Mouse (Mus musculus): ENCODE data around the gene Slc16a7. TPM values are rescaled to one million over a fixed set of nuclear protein-coding genes. Genes with fewer than 3 reads are reported as not detected.
A peak's percentile ranks its signal among the peaks of the same experiment; 100 is the strongest.

Gene Slc16a7
- polyA plus RNA-seq (2015; fragmentation: Nextera tagmentation; extraction: Ambion mirVana) = 7.7 and 10.1 TPM in 2 replicates

- Histone ChIP-seq H3K4me2 (peak within 1 kb of the TSS; percentile 93), H3K27me3 (replicated peaks) (no peaks in the 10 kb centered on the region), H3K36me3 (no peaks in the 10 kb centered on the region), H3K27ac (peak within 1 kb of the TSS; percentile 66), H3K9me3 (no peaks in the 10 kb centered on the region), H3K9ac (peak within 1 kb of the TSS; percentile 54), H3K4me1 (peaks cover 6% of the 10 kb centered on the region; the same call in 1 of the 2 replicates), H3K4me3 (replicated peaks) (peak within 1 kb of the TSS; percentile 80)
- whole genome bisulfite sequencing = under 1% methylated on average over 64 of the region's 67 CpGs
- peak; percentile 92 for ATAC-seq (ENCODE audit: insufficient read depth, low FRiP score, low read depth)
Observed at GRCm38 (mm10) chr10:125388876-125389786, at the start of gene Slc16a7. TSS of gene Slc16a7 (minus strand) at chr10:125389465.

- H3K36me3 ChIP-seq = no peaks in the 10 kb centered on the region
- no peak for ATAC-seq (ENCODE audit: insufficient read depth, low FRiP score, low read depth)
- no peaks in the 10 kb centered on the region for H3K27me3 ChIP-seq (replicated peaks)
- H3K27ac ChIP-seq = no peak overlapping the region
- H3K4me1 ChIP-seq = no peaks in the 10 kb centered on the region
- H3K9me3 ChIP-seq = no peaks in the 10 kb centered on the region
- H3K9ac ChIP-seq = no peak overlapping the region
- H3K4me3 ChIP-seq (replicated peaks) = no peak overlapping the region
- H3K4me2 ChIP-seq = no peak overlapping the region
- WGBS = 78% methylated on average over 6 of the region's 6 CpGs
Observed at GRCm38 (mm10) chr10:125418795-125419194, 29.5 kb upstream of the Slc16a7 start.

GRCm38 (mm10) chr10:125399796-125400195 lies 10.5 kb upstream of the Slc16a7 start:
- H3K27ac ChIP-seq = no peak overlapping the region
- H3K27me3 ChIP-seq (replicated peaks) = no peaks in the 10 kb centered on the region
- no peak for ATAC-seq (ENCODE audit: insufficient read depth, low FRiP score, low read depth)
- no peaks in the 10 kb centered on the region for H3K4me1 ChIP-seq
- H3K9me3 ChIP-seq = no peaks in the 10 kb centered on the region
- no peaks in the 10 kb centered on the region for H3K36me3 ChIP-seq
- H3K4me2 ChIP-seq = no peak overlapping the region
- no peak overlapping the region for H3K4me3 ChIP-seq (replicated peaks)
- WGBS = 86% methylated on average over 4 of the region's 4 CpGs
- H3K9ac ChIP-seq = no peak overlapping the region

DNA sequence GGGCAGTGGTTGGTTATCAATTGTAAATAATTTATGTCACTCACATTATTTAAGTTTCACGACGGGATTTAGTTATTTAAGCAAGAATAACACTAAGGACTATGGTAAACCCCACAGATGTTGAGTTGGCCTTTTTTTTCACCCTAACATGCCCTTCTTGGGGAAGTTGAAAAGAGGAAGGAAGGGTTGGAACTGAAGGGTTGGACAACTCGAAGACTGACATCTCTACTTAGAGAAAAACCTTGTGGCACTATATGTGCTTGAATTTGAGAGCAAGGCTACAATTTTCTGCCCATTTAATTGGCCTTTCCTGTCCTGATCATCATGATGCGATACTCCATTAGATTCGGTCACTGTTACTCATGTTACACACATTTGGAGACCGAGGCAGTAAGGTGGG lies 746 bp upstream of the Slc16a7 start:
- Histone ChIP-seq H3K9ac (no peak overlapping the region), H3K4me3 (replicated peaks) (no peak overlapping the region), H3K27ac (no peak overlapping the region), H3K36me3 (no peaks in the 10 kb centered on the region), H3K27me3 (replicated peaks) (no peaks in the 10 kb centered on the region), H3K9me3 (no peaks in the 10 kb centered on the region), H3K4me2 (peak overlapping the region; percentile 93), H3K4me1 (peaks cover 6% of the 10 kb centered on the region; the same call in 1 of the 2 replicates)
- WGBS = 68% methylated on average over 6 of the region's 6 CpGs
- ATAC-seq (ENCODE audit: insufficient read depth, low FRiP score, low read depth) = no peak

GRCm38 (mm10) chr10:125388481-125388875 lies 787 bp downstream of the Slc16a7 start:
- Histone ChIP-seq H3K4me1 (peaks cover 6% of the 10 kb centered on the region; the same call in 1 of the 2 replicates), H3K27ac (peak overlapping the region; percentile 66), H3K4me2 (peak overlapping the region; percentile 93), H3K36me3 (no peaks in the 10 kb centered on the region), H3K27me3 (replicated peaks) (no peaks in the 10 kb centered on the region), H3K4me3 (replicated peaks) (peak overlapping the region; percentile 80), H3K9ac (no peak overlapping the region), H3K9me3 (no peaks in the 10 kb centered on the region)
- ATAC-seq (ENCODE audit: insufficient read depth, low FRiP score, low read depth) = peak; percentile 32
- 23% methylated on average over 7 of the region's 7 CpGs for WGBS

DNA sequence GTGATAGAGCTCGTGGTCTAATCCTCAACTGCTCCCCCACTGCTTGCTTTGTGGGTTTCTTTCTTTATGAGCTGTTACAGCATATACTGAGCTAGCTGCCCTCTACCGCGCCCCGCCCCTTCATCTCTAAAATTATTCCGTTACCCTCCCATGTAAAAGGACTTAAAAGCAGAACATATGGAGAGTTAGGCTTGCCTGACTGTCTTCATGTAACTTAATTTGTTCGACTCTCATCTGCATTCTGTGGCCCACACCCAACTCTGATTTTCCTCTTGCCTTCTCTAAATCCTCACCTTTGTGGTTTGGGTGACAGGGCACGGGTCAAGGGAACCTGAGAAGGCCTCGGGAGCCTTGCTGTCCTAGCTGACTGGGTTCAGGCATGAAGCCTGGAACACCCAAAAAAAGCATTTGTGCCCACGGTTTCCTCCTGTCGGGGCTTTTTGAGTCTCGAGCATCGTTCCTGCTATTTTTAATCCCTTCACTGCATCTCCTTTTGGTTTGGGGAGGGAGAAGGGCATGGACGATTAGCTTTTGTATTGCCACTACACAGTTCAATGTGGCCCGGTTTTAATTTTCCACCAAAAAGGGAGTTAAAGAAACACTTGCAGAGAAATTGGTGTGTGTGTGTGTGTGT lies 1.4 kb downstream of the Slc16a7 start:
- Histone ChIP-seq H3K4me1 (peaks cover 6% of the 10 kb centered on the region; the same call in 1 of the 2 replicates), H3K9ac (no peak overlapping the region), H3K4me3 (replicated peaks) (no peak overlapping the region), H3K4me2 (peak overlapping the region; percentile 93; the same call in 1 of the 2 replicates), H3K27me3 (replicated peaks) (no peaks in the 10 kb centered on the region), H3K9me3 (no peaks in the 10 kb centered on the region), H3K27ac (no peak overlapping the region), H3K36me3 (no peaks in the 10 kb centered on the region)
- no peak for ATAC-seq (ENCODE audit: insufficient read depth, low FRiP score, low read depth)
- 50% methylated on average over 14 of the region's 14 CpGs for WGBS

GRCm38 (mm10) chr10:125375526-125375925 lies 13.7 kb downstream of the Slc16a7 start:
- Histone ChIP-seq H3K4me2 (no peak overlapping the region), H3K9me3 (no peaks in the 10 kb centered on the region), H3K9ac (no peak overlapping the region), H3K36me3 (no peaks in the 10 kb centered on the region), H3K4me3 (replicated peaks) (no peak overlapping the region), H3K27me3 (replicated peaks) (no peaks in the 10 kb centered on the region), H3K4me1 (no peaks in the 10 kb centered on the region), H3K27ac (no peak overlapping the region)
- 68% methylated on average over 5 of the region's 5 CpGs for WGBS
- no peak for ATAC-seq (ENCODE audit: insufficient read depth, low FRiP score, low read depth)

- 94% methylated on average over 13 of the region's 13 CpGs for WGBS
- ATAC-seq (ENCODE audit: insufficient read depth, low FRiP score, low read depth) = no peak
- no peaks in the 10 kb centered on the region for H3K36me3 ChIP-seq
- no peaks in the 10 kb centered on the region for H3K27me3 ChIP-seq (replicated peaks)
- no peaks in the 10 kb centered on the region for H3K4me1 ChIP-seq
- no peaks in the 10 kb centered on the region for H3K9me3 ChIP-seq
- H3K9ac ChIP-seq = no peak overlapping the region
- no peak overlapping the region for H3K4me2 ChIP-seq
- H3K27ac ChIP-seq = no peak overlapping the region
- no peak overlapping the region for H3K4me3 ChIP-seq (replicated peaks)
Observed at GRCm38 (mm10) chr10:125372666-125373065, 16.6 kb downstream of the Slc16a7 start.

GRCm38 (mm10) chr10:125371451-125371850 lies 17.8 kb downstream of the Slc16a7 start:
- ATAC-seq (ENCODE audit: insufficient read depth, low FRiP score, low read depth) = no peak
- H3K4me2 ChIP-seq = no peak overlapping the region
- H3K9me3 ChIP-seq = no peaks in the 10 kb centered on the region
- no peak overlapping the region for H3K4me3 ChIP-seq (replicated peaks)
- WGBS = 45% methylated on average over 11 of the region's 11 CpGs
- H3K4me1 ChIP-seq = no peaks in the 10 kb centered on the region
- H3K36me3 ChIP-seq = no peaks in the 10 kb centered on the region
- H3K27me3 ChIP-seq (replicated peaks) = no peaks in the 10 kb centered on the region
- no peak overlapping the region for H3K9ac ChIP-seq
- no peak overlapping the region for H3K27ac ChIP-seq

DNA sequence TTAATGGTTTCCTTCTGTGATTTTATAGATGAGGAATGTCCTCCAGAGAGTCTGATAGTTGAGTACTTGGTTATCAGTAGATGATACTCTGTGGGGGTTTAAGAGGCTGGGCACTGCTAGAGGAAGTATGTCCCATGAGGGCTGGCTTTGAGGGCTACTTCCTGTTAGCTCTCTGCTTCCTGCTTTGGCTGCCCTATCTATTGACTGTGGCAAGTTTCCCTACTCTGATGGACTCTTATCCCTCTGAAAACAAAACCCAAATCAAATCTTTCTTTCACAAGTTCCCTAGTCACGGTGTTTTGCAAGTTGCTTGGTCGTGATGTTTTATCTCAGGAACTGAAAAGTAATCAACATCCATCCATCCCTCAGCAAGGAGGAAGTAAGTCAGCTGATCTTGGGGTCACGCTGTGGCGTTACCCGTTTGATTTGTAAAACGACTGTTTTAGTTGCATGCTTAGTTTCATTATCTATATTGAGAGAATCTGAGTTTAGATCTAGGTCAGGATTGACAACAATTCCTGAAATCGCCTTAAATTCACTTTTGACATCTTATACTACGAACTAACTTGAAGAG lies 19.1 kb downstream of the Slc16a7 start:
- no peak for ATAC-seq (ENCODE audit: insufficient read depth, low FRiP score, low read depth)
- WGBS = 65% methylated on average over 8 of the region's 8 CpGs
- no peak overlapping the region for H3K4me2 ChIP-seq
- no peaks in the 10 kb centered on the region for H3K4me1 ChIP-seq
- no peaks in the 10 kb centered on the region for H3K36me3 ChIP-seq
- no peak overlapping the region for H3K9ac ChIP-seq
- no peaks in the 10 kb centered on the region for H3K27me3 ChIP-seq (replicated peaks)
- H3K27ac ChIP-seq = no peak overlapping the region
- no peak overlapping the region for H3K4me3 ChIP-seq (replicated peaks)
- no peaks in the 10 kb centered on the region for H3K9me3 ChIP-seq

GRCm38 (mm10) chr10:125358479-125358878 lies 30.8 kb downstream of the Slc16a7 start:
- Histone ChIP-seq H3K9ac (no peak overlapping the region), H3K4me3 (replicated peaks) (no peak overlapping the region), H3K9me3 (no peaks in the 10 kb centered on the region), H3K27me3 (replicated peaks) (no peaks in the 10 kb centered on the region), H3K4me2 (no peak overlapping the region), H3K4me1 (no peaks in the 10 kb centered on the region), H3K27ac (no peak overlapping the region), H3K36me3 (no peaks in the 10 kb centered on the region)
- ATAC-seq (ENCODE audit: insufficient read depth, low FRiP score, low read depth) = no peak
- WGBS = 83% methylated on average over 7 of the region's 7 CpGs

- WGBS = 69% methylated on average over 7 of the region's 7 CpGs
- no peaks in the 10 kb centered on the region for H3K9me3 ChIP-seq
- H3K27me3 ChIP-seq (replicated peaks) = no peaks in the 10 kb centered on the region
- ATAC-seq (ENCODE audit: insufficient read depth, low FRiP score, low read depth) = no peak
- H3K27ac ChIP-seq = no peak overlapping the region
- H3K36me3 ChIP-seq = no peaks in the 10 kb centered on the region
- H3K9ac ChIP-seq = no peak overlapping the region
- no peaks in the 10 kb centered on the region for H3K4me1 ChIP-seq
- no peak overlapping the region for H3K4me3 ChIP-seq (replicated peaks)
- no peak overlapping the region for H3K4me2 ChIP-seq
Observed at GRCm38 (mm10) chr10:125352805-125353204, 36.5 kb downstream of the Slc16a7 start.
